Mouse (Mus musculus) intestine, embryonic 16.5 days (tissue): ENCODE data around the gene Pcsk1n. TPM values are rescaled to one million over a fixed set of nuclear protein-coding genes. Genes with fewer than 3 reads are reported as not detected.

Experiments used
- ATAC-seq: fragments of 200-750 bp; cut with Nextera tagmentation; 2 replicates; pipeline ENCODE4 v1.8.0; 2017; ENCODE audit warnings: moderate TSS enrichment, moderate library complexity
- H3K27ac ChIP-seq: fragments of 300-500 bp; sonication (generic); 2 replicates; pipeline ENCODE4 v1.5.1; 2014; ENCODE audit warnings: mild to moderate bottlenecking, low read length
- H3K27me3 ChIP-seq: fragments of 300-500 bp; sonication (generic); replicated peaks from 2 replicates; pipeline ENCODE4 v1.6.1; 2014; ENCODE audit warnings: low read length, control low read depth, mixed read lengths; ENCODE audit not compliant: control insufficient read depth, insufficient read depth
- H3K36me3 ChIP-seq: fragments of 300-500 bp; sonication (generic); 2 replicates; pipeline ENCODE4 v1.6.1; 2014; ENCODE audit warnings: low read length, control low read depth; ENCODE audit not compliant: control insufficient read depth, insufficient read depth
- H3K4me1 ChIP-seq: fragments of 300-500 bp; sonication (generic); 2 replicates; pipeline ENCODE4 v1.6.1; 2014; ENCODE audit warnings: low read length, control low read depth, mixed read lengths; ENCODE audit not compliant: control insufficient read depth, insufficient read depth
- H3K4me2 ChIP-seq: fragments of 300-500 bp; sonication (generic); 2 replicates; pipeline ENCODE4 v1.6.1; 2014; ENCODE audit warnings: low read depth, low read length, control low read depth
- H3K4me3 ChIP-seq: fragments of 300-500 bp; sonication (generic); 2 replicates; pipeline ENCODE4 v1.5.1; 2014; ENCODE audit warnings: mild to moderate bottlenecking, low read length
- H3K9ac ChIP-seq: fragments of 300-500 bp; sonication (generic); 2 replicates; pipeline ENCODE4 v1.6.1; 2014; ENCODE audit warnings: low read depth, low read length
- H3K9me3 ChIP-seq: fragments of 300-500 bp; sonication (generic); 2 replicates; pipeline ENCODE4 v1.6.1; 2016; ENCODE audit warnings: low read length, control low read depth; ENCODE audit not compliant: control insufficient read depth
- WGBS: fragments of 180-500 bp; shearing (Covaris S2); extraction: QIAGEN DNeasy Blood & Tissue Kit; methylation state at CpG from one replicate; pipeline ENCODE4 v1.1.7; 2014; 5-methylcytosine and 5-hydroxymethylcytosine counted together
- polyA plus RNA-seq: library from polyadenylated mRNA; unstranded; fragments of >200 nt; fragmentation: Nextera tagmentation; extraction: Ambion mirVana; gene quantifications from 2 replicates; pipeline ENCODE4 v1.2.1, GENCODE M21; 2015

Pcsk1n gene
- 10.6 and 10.7 TPM in 2 replicates for polyA plus RNA-seq

- peak within 1 kb of the TSS; percentile 32; the same call in 1 of the 2 replicates for H3K4me2 ChIP-seq
- H3K9me3 ChIP-seq = no peaks in the 10 kb centered on the region
- ATAC-seq = peak; percentile 44; the same call in 1 of the 2 replicates
- WGBS = 15% methylated on average over 29 of the region's 40 CpGs
- no peak within 1 kb of the TSS for H3K27ac ChIP-seq
- H3K9ac ChIP-seq = no peak within 1 kb of the TSS
- no peaks in the 10 kb centered on the region for H3K36me3 ChIP-seq
- no peaks in the 10 kb centered on the region for H3K4me1 ChIP-seq
- peaks cover 26% of the 10 kb centered on the region for H3K27me3 ChIP-seq
- H3K4me3 ChIP-seq = 0 out of 2 replicates have a peak within 1 kb of the TSS, but pooled peaks have one; percentile 5
Observed at GRCm38 (mm10) chrX:7919601-7920383, at the start of gene Pcsk1n. Pcsk1n (plus strand) TSS chrX:7919822.

GRCm38 (mm10) chrX:7869826-7870225 is 49.8 kb upstream of the Pcsk1n start:
- Histone ChIP-seq H3K9me3 (no peaks in the 10 kb centered on the region), H3K27me3 (no peaks in the 10 kb centered on the region), H3K4me1 (no peaks in the 10 kb centered on the region), H3K9ac (no peak overlapping the region), H3K4me2 (no peak overlapping the region), H3K36me3 (no peaks in the 10 kb centered on the region), H3K4me3 (no peak overlapping the region), H3K27ac (no peak overlapping the region)
- no peak for ATAC-seq
- WGBS = 39% methylated on average over 3 of the region's 3 CpGs

- peak; percentile 96 for ATAC-seq
- H3K36me3 ChIP-seq = no peaks in the 10 kb centered on the region
Observed at GRCm38 (mm10) chrX:7878007-7878419, 41.6 kb upstream of the Pcsk1n start, which contains the start of gene Pim2. Pim2 (plus strand) TSS chrX:7878262.

GRCm38 (mm10) chrX:7878495-7878894 is 41.1 kb upstream of the Pcsk1n start:
- Histone ChIP-seq H3K9ac (peak overlapping the region; percentile 71), H3K27me3 (no peaks in the 10 kb centered on the region)
- 16% methylated on average over 21 of the region's 21 CpGs for WGBS

More at GRCm38 (mm10) chrX:7878007-7878419, 41.6 kb upstream of the Pcsk1n start, which contains the start of gene Pim2:
- no peak within 1 kb of the TSS for H3K27ac ChIP-seq
- no peaks in the 10 kb centered on the region; the same call in 1 of the 2 replicates for H3K4me1 ChIP-seq
- H3K4me2 ChIP-seq = peak within 1 kb of the TSS; percentile 88
- H3K4me3 ChIP-seq = peak within 1 kb of the TSS; percentile 57
- H3K9me3 ChIP-seq = no peaks in the 10 kb centered on the region
- H3K27me3 ChIP-seq = no peaks in the 10 kb centered on the region
- WGBS = 19% methylated on average over 38 of the region's 38 CpGs
- peak within 1 kb of the TSS; percentile 71 for H3K9ac ChIP-seq

GRCm38 (mm10) chrX:7879819-7880218 is 39.8 kb upstream of the Pcsk1n start:
- no peak for ATAC-seq
- no peaks in the 10 kb centered on the region; the same call in 1 of the 2 replicates for H3K4me1 ChIP-seq
- no peak overlapping the region for H3K27ac ChIP-seq
- no peaks in the 10 kb centered on the region for H3K27me3 ChIP-seq
- 14% methylated on average over 11 of the region's 11 CpGs for WGBS
- H3K9me3 ChIP-seq = no peaks in the 10 kb centered on the region
- H3K4me3 ChIP-seq = peak overlapping the region; percentile 7; the same call in 1 of the 2 replicates
- no peak overlapping the region for H3K9ac ChIP-seq
- no peaks in the 10 kb centered on the region for H3K36me3 ChIP-seq
- peak overlapping the region; percentile 24; the same call in 1 of the 2 replicates for H3K4me2 ChIP-seq

More at GRCm38 (mm10) chrX:7878495-7878894, 41.1 kb upstream of the Pcsk1n start:
- ATAC-seq = peak; percentile 38; the same call in 1 of the 2 replicates
- peak overlapping the region; percentile 88 for H3K4me2 ChIP-seq
- no peaks in the 10 kb centered on the region for H3K9me3 ChIP-seq
- H3K27ac ChIP-seq = no peak overlapping the region
- H3K4me3 ChIP-seq = peak overlapping the region; percentile 57
- no peaks in the 10 kb centered on the region; the same call in 1 of the 2 replicates for H3K4me1 ChIP-seq
- H3K36me3 ChIP-seq = no peaks in the 10 kb centered on the region

GRCm38 (mm10) chrX:7883841-7884567 is 35.6 kb upstream of the Pcsk1n start, which contains the start of gene Slc35a2:
Slc35a2 (plus strand) TSS chrX:7884028.
- ATAC-seq = peak; percentile 97
- peak within 1 kb of the TSS; percentile 62 for H3K4me3 ChIP-seq
- H3K36me3 ChIP-seq = no peaks in the 10 kb centered on the region
- H3K4me2 ChIP-seq = peak within 1 kb of the TSS; percentile 48
- H3K27me3 ChIP-seq = no peaks in the 10 kb centered on the region
- H3K9ac ChIP-seq = peak within 1 kb of the TSS; percentile 62
- no peaks in the 10 kb centered on the region for H3K9me3 ChIP-seq
- WGBS = 13% methylated on average over 47 of the region's 49 CpGs
- no peaks in the 10 kb centered on the region for H3K4me1 ChIP-seq
- H3K27ac ChIP-seq = peak within 1 kb of the TSS; percentile 80

GRCm38 (mm10) chrX:7898211-7898610 is 21.4 kb upstream of the Pcsk1n start:
- peak overlapping the region; percentile 55 for H3K4me2 ChIP-seq
- WGBS = 27% methylated on average over 13 of the region's 13 CpGs
- H3K4me1 ChIP-seq = peaks cover 2% of the 10 kb centered on the region; the same call in 1 of the 2 replicates
- no peaks in the 10 kb centered on the region for H3K36me3 ChIP-seq
- no peaks in the 10 kb centered on the region for H3K27me3 ChIP-seq
- H3K4me3 ChIP-seq = peak overlapping the region; percentile 63
- ATAC-seq = no peak
- no peaks in the 10 kb centered on the region for H3K9me3 ChIP-seq
- peak overlapping the region; percentile 65 for H3K9ac ChIP-seq
- H3K27ac ChIP-seq = no peak overlapping the region

- Histone ChIP-seq H3K9me3 (no peaks in the 10 kb centered on the region), H3K4me1 (peaks cover 2% of the 10 kb centered on the region; the same call in 1 of the 2 replicates), H3K27ac (peak within 1 kb of the TSS; percentile 83), H3K27me3 (no peaks in the 10 kb centered on the region), H3K36me3 (no peaks in the 10 kb centered on the region), H3K9ac (peak within 1 kb of the TSS; percentile 72), H3K4me3 (peak within 1 kb of the TSS; percentile 63), H3K4me2 (peak within 1 kb of the TSS; percentile 58)
- ATAC-seq = peak; percentile 100
- 13% methylated on average over 62 of the region's 62 CpGs for WGBS
Observed at GRCm38 (mm10) chrX:7898880-7899874, 20.4 kb upstream of the Pcsk1n start, which contains the start of the genes Pqbp1 and Timm17b. Pqbp1 (minus strand) TSS chrX:7899269. Timm17b (plus strand) TSS chrX:7899357.
